Mouse (Mus musculus): ENCODE results near the gene Med15.

Med15 gene

GRCm38 (mm10) chr16:17605684-17606083, 127.0 kb downstream of the Med15 start:
- DNase-seq: no peak

GRCm38 (mm10) chr16:17604941-17605340, 127.8 kb downstream of the Med15 start:
- DNase-seq: no peak
